Mouse (Mus musculus) heart, embryonic 16.5 days (tissue): Measurements from ENCODE around the gene Gpr158. TPM values are rescaled to one million over a fixed set of nuclear protein-coding genes. Genes with fewer than 3 reads are reported as not detected.

Experiments
- ATAC-seq: fragments of 200-750 bp; cut with Nextera tagmentation; replicated peaks from 2 replicates; pipeline ENCODE4 v1.8.0; 2017; ENCODE audit warnings: moderate number of reproducible peaks; ENCODE audit not compliant: insufficient read depth, low FRiP score; ENCODE audit errors: extremely low read depth
- H3K27ac ChIP-seq: fragments of 300-500 bp; sonication (generic); 2 replicates; pipeline ENCODE4 v1.5.1; 2014; ENCODE audit warnings: mild to moderate bottlenecking, low read length, control low read depth, moderate library complexity
- H3K27me3 ChIP-seq: fragments of 300-500 bp; sonication (generic); 2 replicates; pipeline ENCODE4 v1.6.1; 2014; ENCODE audit warnings: low read length, mixed read lengths; ENCODE audit not compliant: control insufficient read depth, insufficient read depth
- H3K36me3 ChIP-seq: fragments of 300-500 bp; sonication (generic); 2 replicates; pipeline ENCODE4 v1.6.1; 2014; ENCODE audit not compliant: control insufficient read depth, insufficient read depth
- H3K4me1 ChIP-seq: fragments of 300-500 bp; sonication (generic); 2 replicates; pipeline ENCODE4 v1.6.1; 2014; ENCODE audit warnings: low read length, mixed read lengths; ENCODE audit not compliant: control insufficient read depth, insufficient read depth
- H3K4me2 ChIP-seq: fragments of 300-500 bp; sonication (generic); 2 replicates; pipeline ENCODE4 v1.6.1; 2014; ENCODE audit warnings: low read depth, mild to moderate bottlenecking, control low read depth, low read length
- H3K4me3 ChIP-seq: fragments of 300-500 bp; sonication (generic); 2 replicates; pipeline ENCODE4 v1.5.1; 2014; ENCODE audit warnings: mild to moderate bottlenecking, control low read depth, low read length
- H3K9ac ChIP-seq: fragments of 300-500 bp; sonication (generic); 2 replicates; pipeline ENCODE4 v1.6.1; 2014; ENCODE audit warnings: low read length, control low read depth
- H3K9me3 ChIP-seq: fragments of 300-500 bp; sonication (generic); replicated peaks from 2 replicates; pipeline ENCODE4 v1.6.1; 2016; ENCODE audit warnings: low read length; ENCODE audit not compliant: control insufficient read depth
- WGBS: fragments of 180-500 bp; shearing (Covaris S2); extraction: QIAGEN DNeasy Blood & Tissue Kit; methylation state at CpG from one replicate; pipeline ENCODE4 v1.1.7; 2014; 5-methylcytosine and 5-hydroxymethylcytosine counted together
- polyA plus RNA-seq: library from polyadenylated mRNA; unstranded; fragments of >200 nt; fragmentation: Nextera tagmentation; extraction: Ambion mirVana; gene quantifications from 2 replicates; pipeline ENCODE4 v1.2.1, GENCODE M21; 2015

The Gpr158 gene
- polyA plus RNA-seq, 1 experiment from 2014 or later: 0.03 TPM

- no peaks in the 10 kb centered on the region for H3K36me3 ChIP-seq
- H3K27ac ChIP-seq: no peak overlapping the region
- H3K27me3 ChIP-seq: no peaks in the 10 kb centered on the region
- no peak overlapping the region for H3K4me3 ChIP-seq
- no peaks in the 10 kb centered on the region for H3K9me3 ChIP-seq
- H3K4me1 ChIP-seq: no peaks in the 10 kb centered on the region
- no peak for ATAC-seq
- H3K4me2 ChIP-seq: no peak overlapping the region
- H3K9ac ChIP-seq: no peak overlapping the region
- 71% methylated on average over 2 of the region's 2 CpGs for WGBS
Observed at GRCm38 (mm10) chr2:21499399-21499798, 132.1 kb downstream of the Gpr158 start.

DNA sequence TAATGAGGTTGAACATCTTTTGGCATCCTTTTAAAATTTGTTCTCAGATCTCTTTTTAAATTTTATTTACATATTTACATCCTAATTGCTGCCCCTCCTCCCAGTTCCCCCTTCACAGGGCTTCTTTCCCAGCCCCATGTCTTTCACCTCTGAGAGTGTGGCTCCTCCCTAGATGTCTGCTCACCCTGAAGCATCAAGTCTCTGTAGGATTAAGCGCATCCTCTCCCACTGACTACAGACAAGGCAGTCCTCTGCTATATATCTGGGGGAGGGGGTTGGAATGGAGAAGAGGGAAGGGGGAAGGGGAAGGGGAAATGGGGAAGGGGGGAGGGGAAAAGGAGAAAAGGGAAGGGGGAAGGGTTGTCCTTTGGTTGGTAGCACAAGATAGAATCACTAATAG lies 140.1 kb downstream of the Gpr158 start:
- Histone ChIP-seq H3K27me3 (no peaks in the 10 kb centered on the region), H3K36me3 (no peaks in the 10 kb centered on the region), H3K9me3 (no peaks in the 10 kb centered on the region), H3K9ac (no peak overlapping the region), H3K4me2 (no peak overlapping the region), H3K27ac (no peak overlapping the region), H3K4me3 (no peak overlapping the region), H3K4me1 (no peaks in the 10 kb centered on the region)
- WGBS: 71% methylated on average over 1 of the region's 1 CpGs
- no peak for ATAC-seq

DNA sequence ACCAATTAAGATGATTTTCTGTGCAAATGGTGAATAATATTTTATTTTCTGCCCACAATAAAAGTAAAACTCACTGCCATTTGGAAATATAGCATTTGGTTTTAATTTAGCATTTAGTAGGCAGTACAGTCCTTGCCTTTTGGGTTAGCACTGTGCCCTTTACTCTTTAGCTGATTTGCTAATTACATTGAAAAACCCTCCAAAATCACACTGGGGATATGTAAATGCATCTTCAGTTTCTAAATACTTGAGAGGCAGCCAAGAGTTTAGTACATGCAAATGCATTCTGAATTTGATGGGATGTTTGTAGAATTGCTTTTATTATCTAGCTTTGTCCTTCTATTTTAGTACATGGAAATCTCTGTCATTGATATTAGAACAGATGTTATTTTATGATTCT lies 163.4 kb downstream of the Gpr158 start:
- H3K36me3 ChIP-seq: no peaks in the 10 kb centered on the region
- H3K27ac ChIP-seq: no peak overlapping the region
- H3K27me3 ChIP-seq: no peaks in the 10 kb centered on the region
- no peak for ATAC-seq
- H3K4me1 ChIP-seq: no peaks in the 10 kb centered on the region
- no peak overlapping the region for H3K9ac ChIP-seq
- H3K4me2 ChIP-seq: no peak overlapping the region
- no peaks in the 10 kb centered on the region for H3K9me3 ChIP-seq
- H3K4me3 ChIP-seq: no peak overlapping the region

DNA sequence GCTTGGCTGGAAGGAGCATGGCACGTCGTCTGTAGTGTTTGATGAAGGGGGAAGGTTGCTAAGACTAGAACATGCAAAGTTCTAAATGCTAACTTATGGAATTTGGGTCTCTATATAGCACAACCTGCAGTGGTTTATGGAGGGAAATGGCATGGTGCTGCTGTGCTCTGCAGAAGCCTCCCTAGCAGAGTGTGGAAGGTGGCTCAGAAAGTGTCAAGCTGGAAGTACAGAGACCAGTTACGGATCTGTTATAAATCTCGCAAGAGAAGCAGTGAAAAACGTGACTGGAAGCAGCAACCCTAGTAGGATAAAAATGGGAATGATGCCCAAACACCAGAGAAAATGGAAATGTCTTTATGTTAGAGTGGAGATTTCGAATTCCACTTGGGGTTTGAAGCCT lies 251.8 kb downstream of the Gpr158 start:
- H3K9ac ChIP-seq: no peak overlapping the region
- ATAC-seq: no peak
- H3K36me3 ChIP-seq: no peaks in the 10 kb centered on the region
- 54% methylated on average over 6 of the region's 6 CpGs for WGBS
- no peak overlapping the region for H3K27ac ChIP-seq
- no peaks in the 10 kb centered on the region for H3K27me3 ChIP-seq
- no peak overlapping the region for H3K4me3 ChIP-seq
- no peak overlapping the region for H3K4me2 ChIP-seq
- no peaks in the 10 kb centered on the region for H3K9me3 ChIP-seq
- H3K4me1 ChIP-seq: no peaks in the 10 kb centered on the region

DNA sequence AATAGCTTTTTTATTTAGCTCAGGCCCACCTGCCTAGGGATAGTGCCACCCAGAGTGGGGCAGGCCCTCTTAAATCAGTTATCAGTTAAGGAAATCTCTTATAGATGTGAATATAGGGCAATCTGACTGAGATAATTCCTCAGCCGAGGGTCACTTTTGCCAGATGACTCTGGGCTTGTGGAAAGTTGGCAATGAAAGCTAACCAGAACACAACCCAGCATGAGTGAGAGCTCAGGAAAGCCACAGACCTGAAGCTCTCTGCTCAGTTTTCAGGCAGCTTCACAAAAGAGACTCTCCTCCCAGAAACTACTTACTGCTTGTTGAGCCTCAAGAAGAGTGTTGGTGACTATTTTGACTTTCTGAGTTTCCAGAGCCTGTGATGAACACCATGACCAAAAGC lies 264.8 kb downstream of the Gpr158 start:
- Histone ChIP-seq H3K27me3 (no peaks in the 10 kb centered on the region), H3K27ac (no peak overlapping the region), H3K36me3 (no peaks in the 10 kb centered on the region), H3K4me2 (no peak overlapping the region), H3K9ac (no peak overlapping the region), H3K4me3 (no peak overlapping the region), H3K4me1 (no peaks in the 10 kb centered on the region), H3K9me3 (no peaks in the 10 kb centered on the region)
- ATAC-seq: no peak
- 62% methylated on average over 1 of the region's 1 CpGs for WGBS

GRCm38 (mm10) chr2:21665721-21666120 lies 298.4 kb downstream of the Gpr158 start:
- Histone ChIP-seq H3K27ac (no peak overlapping the region), H3K4me3 (no peak overlapping the region), H3K4me2 (no peak overlapping the region), H3K9ac (no peak overlapping the region), H3K4me1 (no peaks in the 10 kb centered on the region), H3K27me3 (no peaks in the 10 kb centered on the region), H3K36me3 (no peaks in the 10 kb centered on the region), H3K9me3 (no peaks in the 10 kb centered on the region)
- 80% methylated on average over 4 of the region's 4 CpGs for WGBS
- ATAC-seq: no peak

- WGBS: 73% methylated on average over 4 of the region's 4 CpGs
- no peaks in the 10 kb centered on the region for H3K9me3 ChIP-seq
- H3K9ac ChIP-seq: no peak overlapping the region
- no peak overlapping the region for H3K4me3 ChIP-seq
- no peaks in the 10 kb centered on the region for H3K27me3 ChIP-seq
- no peak overlapping the region for H3K27ac ChIP-seq
- no peak for ATAC-seq
- H3K4me1 ChIP-seq: no peaks in the 10 kb centered on the region
- H3K36me3 ChIP-seq: no peaks in the 10 kb centered on the region
- H3K4me2 ChIP-seq: no peak overlapping the region
Observed at GRCm38 (mm10) chr2:21676084-21676838, 308.9 kb downstream of the Gpr158 start.

DNA sequence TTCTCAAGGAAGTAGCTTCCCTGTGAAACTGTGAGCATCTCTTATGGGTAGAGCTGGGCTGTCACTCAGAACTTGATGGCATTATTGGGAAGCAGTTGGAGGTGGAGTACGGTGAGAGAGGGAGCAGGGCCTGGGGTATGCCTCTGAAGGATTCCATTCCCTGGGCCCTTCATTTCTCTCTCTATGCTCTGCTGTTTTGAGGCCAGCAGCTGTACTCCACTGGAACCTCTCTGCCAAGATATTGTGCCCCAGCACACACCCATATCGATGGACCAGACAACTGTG lies 309.4 kb downstream of the Gpr158 start:
- 66% methylated on average over 2 of the region's 2 CpGs for WGBS
- H3K36me3 ChIP-seq: no peaks in the 10 kb centered on the region
- no peaks in the 10 kb centered on the region for H3K4me1 ChIP-seq
- no peak overlapping the region for H3K27ac ChIP-seq
- ATAC-seq: no peak
- no peak overlapping the region for H3K4me3 ChIP-seq
- no peaks in the 10 kb centered on the region for H3K9me3 ChIP-seq
- no peaks in the 10 kb centered on the region for H3K27me3 ChIP-seq
- H3K9ac ChIP-seq: no peak overlapping the region
- no peak overlapping the region for H3K4me2 ChIP-seq

DNA sequence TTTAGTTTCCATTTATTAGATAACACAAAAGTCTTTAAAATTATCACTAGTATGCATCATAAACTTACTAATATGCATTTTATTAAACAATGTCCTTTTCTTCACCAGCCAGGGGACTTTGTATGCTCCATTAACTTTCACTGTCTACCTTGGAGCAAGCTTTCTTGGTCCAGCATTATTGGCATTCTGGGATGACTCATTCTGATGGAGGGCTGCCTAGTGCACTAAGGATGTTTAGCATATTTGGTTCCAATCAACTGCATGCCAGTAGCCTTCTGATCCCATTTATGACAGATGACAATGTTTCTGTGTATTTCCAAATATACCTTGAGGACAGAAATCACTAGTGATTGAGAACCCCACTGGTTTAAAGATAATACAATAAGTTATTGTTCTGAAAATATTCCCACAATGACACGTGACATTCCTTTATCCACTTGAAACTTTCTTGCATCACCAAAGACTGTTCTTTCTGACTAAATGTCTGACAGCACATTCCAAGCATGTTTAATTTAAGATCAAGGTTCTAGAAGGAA lies 313.5 kb downstream of the Gpr158 start:
- H3K4me2 ChIP-seq: no peak overlapping the region
- no peak overlapping the region for H3K27ac ChIP-seq
- no peaks in the 10 kb centered on the region for H3K9me3 ChIP-seq
- no peaks in the 10 kb centered on the region for H3K4me1 ChIP-seq
- whole genome bisulfite sequencing: 73% methylated on average over 1 of the region's 1 CpGs
- H3K27me3 ChIP-seq: no peaks in the 10 kb centered on the region
- H3K4me3 ChIP-seq: no peak overlapping the region
- no peak overlapping the region for H3K9ac ChIP-seq
- ATAC-seq: no peak
- H3K36me3 ChIP-seq: no peaks in the 10 kb centered on the region
